Mouse (Mus musculus): Measurements from ENCODE around the gene Megf9.

Gene Megf9

DNA sequence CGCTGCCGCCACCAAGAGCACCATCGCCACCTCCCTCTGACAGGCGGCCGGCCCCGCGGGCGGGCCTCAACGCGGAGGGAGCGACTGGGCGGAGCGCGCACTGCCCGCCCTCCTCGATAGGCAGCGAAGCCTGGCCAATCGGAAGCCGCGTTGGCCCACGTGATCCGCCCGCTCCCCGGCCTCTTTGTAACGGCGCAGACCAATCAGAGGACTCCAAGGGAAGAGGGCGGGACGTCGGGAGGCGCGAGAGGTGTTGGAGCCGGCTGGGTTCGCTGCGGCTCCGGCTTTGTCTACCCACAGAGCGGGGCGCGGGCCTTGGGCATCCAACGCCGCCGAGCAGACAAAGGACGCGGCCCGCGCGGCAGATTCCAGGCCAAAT, at the start of gene Megf9:
Megf9 (minus strand) TSS at position 105 of the 379 bp plus-strand sequence.
- CTCF ChIA-PET: no interaction called here

DNA sequence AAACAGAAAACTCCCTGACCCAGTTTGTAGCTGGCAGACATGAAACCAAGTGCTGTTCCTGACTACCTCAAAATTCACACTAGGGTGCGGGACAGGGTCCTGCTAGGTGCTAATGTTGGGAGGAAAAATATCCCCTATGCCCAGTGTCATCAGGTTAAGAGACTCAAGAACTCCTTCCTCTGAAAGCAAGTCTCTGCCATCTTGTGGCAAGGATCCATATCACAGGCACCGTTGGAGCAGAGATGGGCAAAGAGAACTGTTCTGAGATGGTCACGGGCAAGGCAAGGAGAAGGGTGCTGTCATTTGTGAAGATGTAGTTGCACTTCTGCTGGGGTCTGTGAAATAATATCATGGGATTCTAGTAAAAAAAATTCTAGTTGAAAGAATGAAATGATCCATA, 44.9 kb upstream of the Megf9 start:
- CTCF ChIA-PET: no interaction called here

DNA sequence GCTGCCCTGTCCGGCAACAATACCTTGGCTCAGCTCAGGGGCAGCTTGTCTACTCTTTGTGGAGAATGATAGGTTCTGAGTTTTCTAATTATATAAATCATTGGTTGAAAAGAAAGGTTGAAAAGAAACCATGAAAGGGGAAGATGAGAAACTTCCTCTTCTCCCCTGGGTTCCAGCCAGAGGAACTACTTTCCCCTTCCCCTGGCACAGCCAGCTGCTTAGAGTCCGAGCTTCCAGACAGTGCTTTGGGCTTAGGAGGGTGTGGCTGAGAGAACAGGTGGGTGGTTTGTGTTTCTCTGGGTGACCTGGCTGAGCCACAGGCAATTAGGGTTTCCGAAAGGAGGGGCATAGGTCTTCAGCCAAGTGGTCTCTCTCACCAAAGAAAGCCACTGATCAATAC, 43.5 kb upstream of the Megf9 start:
- CTCF ChIA-PET: no interaction called here

DNA sequence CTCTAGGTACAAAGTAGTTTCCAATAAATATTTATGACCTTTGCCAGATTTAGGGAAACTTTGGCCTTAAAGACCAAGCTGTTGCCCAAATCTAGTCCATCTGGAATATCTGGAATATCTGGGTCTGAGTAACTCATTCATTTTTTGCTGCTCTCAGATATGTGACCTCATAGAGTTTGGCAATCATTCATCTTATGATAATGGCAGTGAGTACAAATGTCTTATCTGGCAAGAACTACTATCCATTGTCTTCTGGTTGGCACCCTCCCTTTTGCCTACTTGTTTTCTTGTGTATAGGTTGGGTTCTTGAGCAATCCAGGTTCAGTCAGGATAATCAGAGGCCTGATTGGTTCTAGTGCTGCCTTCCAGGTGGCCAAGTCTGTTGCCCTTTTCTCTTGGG, 41.3 kb upstream of the Megf9 start:
- CTCF ChIA-PET: no interaction called here

DNA sequence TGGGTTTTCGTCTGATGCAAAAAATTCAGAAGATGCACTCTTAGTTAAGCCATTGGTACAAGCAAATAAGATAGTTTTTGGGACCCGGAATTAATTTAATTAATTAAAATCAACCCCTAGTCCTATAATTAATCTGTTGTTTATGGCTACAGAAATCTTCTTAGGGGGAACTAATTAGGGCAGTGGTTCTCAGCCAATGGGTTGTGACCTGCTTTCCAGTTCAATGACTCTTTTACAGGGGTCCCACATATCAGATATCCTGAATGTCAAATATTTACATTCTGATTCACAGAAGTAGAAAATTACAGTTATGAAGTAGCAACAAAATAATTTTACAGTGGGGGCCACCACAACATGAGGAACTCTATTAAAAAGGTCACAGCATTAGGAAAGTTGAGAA, 39.1 kb upstream of the Megf9 start:
- CTCF ChIA-PET: no interaction called here

DNA sequence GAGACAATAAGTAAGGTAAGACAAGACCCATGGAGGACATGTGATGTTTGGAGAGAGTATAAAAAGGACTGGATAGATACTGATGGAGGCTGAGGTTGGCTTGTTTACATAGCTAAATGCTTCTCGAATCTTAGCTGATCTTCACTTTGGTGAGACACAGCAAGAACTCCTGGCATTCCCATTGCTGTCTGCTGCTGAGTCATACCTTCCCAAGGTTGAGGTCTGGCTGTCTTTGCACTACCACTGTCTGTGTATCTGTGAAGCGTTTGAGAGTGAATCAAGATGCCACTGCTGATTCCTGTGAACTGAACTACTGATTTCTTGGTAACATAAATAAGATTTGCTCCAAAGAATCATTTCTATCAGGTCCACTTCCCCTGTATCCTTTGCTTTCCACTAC, 19.1 kb upstream of the Megf9 start:
- CTCF ChIA-PET: no interaction called here

DNA sequence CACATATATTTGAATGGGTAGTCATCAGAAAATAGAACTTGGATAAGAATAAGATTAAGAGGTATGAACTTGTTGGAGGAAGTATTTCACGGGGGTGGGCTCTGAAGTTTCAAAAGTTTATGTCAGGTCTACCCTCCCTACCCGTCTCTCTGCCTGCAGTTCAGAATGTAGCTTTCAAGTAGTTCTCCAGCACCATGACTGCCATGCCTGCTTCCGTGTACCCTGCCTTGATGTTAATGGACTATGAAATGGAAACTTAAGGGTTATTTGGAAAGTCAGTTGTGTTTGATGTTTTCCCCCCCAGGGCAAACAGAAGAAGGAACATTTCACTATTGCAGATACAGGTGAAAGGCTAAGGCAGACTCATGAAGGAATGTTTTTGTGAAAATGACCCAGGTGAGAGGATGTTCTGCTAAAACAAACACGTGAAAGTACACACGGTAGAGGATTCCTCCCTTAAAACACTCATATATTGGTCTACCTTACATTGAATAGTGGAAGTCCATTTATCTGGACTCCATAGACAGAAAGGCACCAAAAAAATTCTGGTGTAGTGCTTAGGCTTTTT, 18.5 kb upstream of the Megf9 start:
- CTCF ChIA-PET: no interaction called here

DNA sequence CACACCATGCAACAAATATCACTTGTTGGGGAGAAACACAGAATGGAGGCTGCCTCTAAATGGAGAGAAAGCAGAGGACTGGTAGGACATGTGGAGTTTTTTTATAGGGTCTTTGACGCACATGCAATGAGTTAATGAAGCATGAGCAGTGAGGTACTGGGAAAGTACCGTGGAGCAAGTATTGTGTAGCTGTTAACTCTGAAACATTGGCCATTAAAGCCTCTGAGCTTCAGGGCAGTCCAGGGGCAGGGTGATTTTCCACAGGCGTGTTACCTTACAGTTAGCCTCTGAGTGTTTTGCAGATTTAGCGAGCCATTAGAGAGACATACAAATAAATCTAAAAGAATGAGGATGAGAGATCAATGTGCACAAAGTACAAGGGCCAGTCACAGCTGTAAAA, 17.3 kb upstream of the Megf9 start:
- CTCF ChIA-PET: no interaction called here

DNA sequence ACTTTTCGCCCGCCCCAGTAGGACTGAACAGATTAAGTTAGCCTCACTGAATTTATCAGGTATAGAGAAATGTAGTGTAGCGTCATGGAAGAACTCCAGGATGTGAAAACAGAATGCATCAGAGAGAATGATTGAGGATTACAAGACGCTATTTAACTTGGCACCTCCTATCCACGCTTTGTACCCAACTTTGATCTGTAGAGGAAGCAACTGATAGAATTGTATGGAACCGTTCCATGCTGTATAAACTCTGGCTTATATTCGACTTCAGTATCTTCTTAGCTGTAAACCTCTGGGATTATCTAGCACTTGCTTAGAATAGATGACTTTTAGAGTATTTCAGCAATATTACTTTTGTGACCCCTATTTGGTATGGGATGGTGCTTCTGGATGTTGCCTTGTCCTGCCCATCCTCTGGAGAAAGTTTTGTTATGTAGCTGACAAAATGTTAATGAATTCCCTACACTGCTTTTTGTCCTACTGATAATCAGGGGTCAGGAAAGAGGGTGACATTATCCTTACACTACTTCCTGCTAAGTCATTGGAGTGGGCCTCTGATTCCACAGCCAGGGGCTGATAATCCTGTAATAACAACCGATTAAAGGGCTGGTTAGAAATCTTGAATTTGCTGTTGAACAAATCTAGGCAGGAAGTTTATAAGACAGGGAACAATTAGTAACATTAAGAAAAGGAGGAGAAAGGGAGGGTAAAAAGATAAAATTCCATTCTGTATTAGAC, 12.8 kb upstream of the Megf9 start:
- CTCF ChIA-PET: no interaction called here

DNA sequence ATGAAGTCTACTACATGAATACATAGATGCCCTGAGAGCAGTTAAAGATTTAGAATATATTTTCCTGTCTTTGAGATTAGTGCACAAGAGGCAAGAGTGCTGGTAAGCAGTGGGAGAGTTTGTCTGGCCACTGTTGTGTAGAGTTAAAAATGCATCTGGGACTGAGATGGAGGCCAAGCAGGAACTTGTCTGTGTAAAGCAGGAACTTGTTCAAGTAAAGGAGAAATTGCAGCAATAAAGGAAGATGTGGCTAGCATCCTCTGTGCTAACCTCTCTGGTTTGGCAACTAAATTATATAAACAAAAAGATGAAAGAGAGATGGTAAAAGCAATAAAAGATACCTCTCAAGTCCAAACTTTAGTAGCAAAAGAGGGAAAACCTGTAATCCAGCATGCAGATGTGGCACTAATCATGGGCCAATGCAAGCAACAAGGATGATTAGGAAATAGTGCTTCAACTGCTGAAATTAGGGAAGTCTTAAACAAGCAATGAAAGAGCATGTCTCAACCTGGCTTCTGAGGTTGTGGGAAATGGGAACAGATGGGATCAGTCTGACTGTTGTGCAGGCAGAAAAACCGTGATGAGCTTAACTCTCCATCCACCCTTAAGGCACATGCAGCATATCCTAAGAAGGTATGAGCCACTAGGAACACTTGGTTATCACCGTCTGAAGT, 11.2 kb upstream of the Megf9 start:
- CTCF ChIA-PET: no interaction called here

DNA sequence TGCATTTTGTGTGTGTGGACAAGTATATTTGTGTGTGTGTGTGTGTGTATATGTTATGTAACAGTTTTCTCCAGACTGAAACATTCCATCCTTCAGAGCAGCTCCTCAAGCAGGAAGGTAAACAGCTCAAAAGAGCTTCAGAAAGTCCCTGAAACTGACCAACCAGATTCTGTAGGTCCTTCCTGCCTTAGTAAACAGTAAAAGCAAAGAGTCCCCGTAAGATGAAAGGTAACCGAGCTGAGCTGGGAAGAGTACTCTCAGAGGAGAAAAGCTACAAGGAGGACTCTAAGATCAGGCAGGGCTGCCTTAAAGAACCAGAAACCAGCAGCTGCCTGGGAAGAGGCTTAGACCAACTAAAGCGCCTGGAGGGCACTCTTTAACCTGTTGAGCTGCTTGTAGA, 9.6 kb upstream of the Megf9 start:
- CTCF ChIA-PET: no interaction called here

DNA sequence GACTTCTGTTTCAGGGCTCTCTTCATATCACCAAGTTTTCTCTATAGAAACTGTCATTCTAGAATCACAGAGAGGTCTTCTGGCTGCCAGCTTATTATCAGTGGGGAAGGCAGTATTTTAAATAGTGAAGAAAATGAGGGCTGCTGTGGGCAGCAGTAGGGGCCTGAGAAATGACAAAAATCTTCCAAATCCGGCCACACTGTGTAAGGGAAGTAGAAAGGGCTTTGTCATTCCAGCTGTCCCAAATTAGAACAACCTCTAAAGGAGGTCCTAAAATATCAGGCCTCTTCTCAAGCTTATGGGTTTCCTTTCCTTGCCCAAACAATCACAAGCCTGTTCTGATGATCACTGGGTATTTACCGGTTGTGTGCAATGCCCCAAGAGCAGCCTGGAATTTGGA, 7.6 kb upstream of the Megf9 start:
- CTCF ChIA-PET: no interaction called here

DNA sequence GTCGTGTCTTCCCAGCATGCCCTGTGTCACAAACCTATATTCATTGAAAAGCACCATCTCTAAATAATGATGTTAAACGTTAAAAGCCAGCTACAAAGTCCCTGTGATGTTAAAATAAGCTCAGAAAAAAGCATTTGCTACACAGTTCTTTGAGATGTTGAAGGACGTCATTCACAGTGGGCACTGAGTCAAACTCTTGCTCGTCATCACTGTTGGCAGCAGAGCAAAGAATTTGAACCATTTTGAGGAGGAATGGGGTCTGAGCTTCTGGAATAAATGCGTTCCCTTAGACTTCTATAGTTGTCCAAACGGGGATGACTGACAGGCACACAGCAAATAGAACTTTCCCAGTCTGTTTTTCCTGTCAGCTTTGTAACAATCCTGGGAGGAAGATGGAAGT, 5.9 kb upstream of the Megf9 start:
- CTCF ChIA-PET: no interaction called here

DNA sequence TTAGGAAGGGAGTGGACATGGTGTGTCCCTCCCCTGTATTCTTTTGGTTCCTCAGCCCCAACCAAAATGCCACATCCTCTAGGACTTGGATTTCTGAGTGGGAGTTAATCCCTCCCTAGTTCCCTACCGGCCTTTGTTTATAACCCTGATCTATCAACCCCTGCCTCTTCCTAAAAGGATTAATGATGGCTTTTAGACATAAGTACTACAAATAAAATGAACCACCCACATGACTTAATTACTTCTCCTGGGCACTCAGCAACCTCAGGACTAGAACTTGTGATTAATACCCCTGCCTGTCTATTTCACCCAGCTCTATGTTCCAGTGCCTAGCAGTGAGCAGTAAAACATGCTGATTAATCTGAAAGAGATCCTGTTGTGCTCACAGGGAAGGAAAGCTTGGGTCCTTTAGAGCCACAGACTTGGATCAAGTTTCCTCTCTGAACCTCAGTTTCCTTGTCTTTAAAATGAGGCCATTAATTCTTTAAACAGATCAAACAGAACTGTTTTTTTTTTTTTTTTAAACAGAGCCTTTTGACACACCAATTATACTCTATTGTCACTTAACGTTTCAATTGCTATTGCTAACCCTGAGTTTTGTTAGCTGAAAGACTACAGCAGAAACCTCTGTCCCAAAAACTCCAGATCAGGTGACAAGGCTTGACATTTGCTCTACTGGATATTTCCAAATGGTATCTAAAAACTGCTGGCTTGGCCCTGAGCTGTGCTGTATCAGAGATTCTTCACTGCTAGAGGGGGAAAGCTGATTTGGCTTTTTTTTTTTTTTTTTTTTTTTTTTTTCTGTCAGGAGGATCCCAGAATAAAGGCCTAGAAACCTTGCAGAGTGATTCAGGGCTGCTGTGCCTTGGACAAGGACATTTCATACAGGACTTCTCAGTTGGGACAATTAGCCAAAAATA, 2.1 kb upstream of the Megf9 start:
- CTCF ChIA-PET: interaction anchor here (0.7 kb wide), 1 partner anchor 46 kb away, joined by 5 read pairs; no protein-coding TSS in a partner anchor

DNA sequence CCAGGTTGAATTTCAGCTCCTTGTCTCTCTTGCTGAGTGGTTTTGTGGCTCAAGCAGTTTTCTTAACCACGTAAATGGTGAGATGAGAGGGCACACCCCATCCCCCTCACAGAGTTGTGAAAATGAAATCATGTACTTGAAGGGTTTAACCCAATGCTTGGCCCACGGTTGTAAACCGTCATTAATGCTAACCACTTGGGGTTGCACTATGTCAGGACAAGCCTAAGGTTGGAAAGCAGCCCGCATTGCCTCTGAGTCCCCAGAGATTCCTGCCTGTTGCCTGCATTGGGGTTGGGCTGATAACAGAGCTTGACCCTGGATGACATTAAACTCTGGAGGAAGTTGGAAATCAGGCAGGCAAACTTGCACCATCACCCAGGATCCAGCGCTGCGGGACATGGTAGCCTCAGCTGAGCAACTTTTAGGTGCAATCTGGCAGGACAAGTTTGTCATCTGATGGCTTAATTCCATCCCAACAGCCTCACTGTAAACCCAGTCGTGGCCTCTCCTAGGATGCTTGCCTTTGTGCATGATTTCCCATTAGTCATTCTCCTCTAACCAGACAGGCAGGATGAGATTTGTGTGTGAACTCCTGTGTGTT, 1.0 kb upstream of the Megf9 start:
- CTCF ChIA-PET: no interaction called here

DNA sequence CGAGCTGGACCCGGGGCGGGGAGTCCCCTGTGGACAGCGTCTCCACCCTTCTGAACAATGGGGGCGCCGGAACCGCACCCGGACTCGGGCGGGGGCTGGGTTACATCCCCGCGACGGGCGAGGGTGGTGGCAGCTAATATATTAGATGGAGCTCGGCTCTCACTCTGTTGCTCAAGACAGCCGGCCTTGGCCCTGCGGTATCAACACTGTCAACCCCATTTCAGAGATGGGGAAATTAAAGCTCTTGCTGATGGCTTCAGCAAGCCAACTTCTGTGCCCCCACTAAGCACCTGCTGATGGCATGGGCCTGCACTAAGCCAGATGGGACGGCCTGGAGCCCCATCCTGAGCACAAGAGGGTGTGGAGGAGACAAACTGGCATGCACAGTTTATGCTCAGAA, 494 bp upstream of the Megf9 start:
- CTCF ChIA-PET: no interaction called here

DNA sequence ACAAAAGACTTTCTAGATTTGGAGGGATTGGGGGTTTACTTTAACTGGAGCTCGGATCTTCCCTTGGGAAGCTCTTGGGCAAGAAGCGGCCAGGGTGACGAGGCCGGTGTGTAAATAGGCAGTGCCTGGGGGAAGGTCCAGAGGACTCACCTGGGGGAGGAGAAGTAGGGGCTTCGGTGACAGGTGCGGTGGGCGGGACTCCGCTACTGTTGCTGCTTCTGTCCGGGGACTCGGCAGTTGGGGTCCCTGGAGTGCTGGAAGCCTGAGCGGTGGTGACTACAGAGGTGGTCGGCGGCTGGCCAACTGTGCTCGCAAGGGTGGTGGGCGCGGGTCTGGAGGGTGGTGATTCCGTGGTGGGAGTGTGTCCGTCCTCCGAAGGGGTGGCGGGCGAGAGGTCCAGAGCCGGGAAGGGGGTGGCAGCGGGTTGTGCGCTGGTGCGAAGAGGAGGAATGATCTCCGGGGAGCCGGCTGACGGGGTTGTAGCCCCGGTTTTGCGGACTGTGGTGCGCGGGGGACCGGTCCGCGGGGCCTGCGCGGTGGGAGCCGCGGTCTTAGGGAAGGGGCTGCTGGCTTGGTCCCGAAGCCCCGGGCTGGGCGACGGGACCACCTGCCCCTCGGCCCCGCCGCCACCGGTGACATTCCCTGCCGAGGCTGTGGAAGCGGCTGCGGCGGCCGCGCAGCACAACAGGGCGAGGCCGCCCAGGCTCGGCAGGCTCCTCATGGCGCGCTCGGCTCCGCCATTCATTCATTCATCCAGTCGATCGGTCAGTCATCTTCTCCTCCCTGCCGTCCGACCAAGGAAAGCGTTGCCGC, 511 bp downstream of the Megf9 start:
- CTCF ChIA-PET: no interaction called here

DNA sequence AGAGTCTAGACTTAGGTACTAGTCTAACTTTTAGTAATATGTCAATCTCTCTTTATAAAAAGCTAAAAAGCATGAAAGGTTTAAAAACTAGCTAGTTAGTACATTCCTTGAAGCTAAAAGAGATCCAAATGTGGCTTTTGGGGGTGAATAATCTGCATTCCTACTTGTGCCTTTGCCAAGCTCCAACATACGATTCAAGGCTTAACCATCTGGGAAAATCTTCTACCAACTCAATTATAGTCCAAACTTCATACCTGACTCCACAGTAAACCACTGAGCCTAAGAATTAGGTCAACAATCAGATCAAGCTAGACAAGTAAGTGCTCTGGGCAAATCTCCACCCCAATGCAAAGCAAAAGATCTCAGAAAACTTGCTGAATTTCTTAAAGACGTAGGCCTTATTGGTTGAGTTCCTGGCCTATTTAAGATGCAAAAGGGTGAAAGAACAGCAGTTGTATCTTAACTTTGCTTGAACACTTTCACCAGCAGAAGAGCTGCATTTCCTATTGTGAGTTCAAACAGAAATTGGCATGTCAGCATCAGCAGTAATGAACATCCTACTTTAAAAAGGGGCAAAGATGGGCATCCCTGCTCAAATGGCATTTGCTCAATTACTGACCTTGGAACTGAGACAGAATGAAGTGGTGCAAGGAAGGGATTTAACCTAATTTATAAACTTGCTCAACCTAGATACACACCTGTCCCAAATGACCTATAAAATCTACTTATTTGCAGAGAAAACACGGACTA, 1.6 kb downstream of the Megf9 start:
- CTCF ChIA-PET: interaction anchor here (0.7 kb wide), 1 partner anchor 270 kb away, joined by 3 read pairs; no protein-coding TSS in a partner anchor

DNA sequence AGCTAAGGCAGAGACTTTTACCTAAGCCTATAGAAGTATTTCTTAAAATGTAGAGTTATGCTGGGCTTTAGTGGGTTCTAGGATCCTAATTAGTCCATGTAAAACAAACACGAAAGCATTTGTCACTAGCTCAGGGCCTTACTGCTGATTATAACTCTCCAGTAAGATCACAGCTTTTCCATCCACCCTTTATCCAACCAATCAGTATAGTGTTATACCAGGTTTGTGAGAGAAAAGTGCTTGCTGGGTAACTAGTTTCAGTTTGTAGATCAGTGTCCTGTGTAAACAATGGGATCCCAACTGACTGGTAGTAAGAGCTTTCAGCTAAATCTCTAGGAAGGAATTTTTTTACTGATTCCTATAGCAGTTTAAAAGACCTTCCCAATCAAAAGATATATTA, 3.8 kb downstream of the Megf9 start:
- CTCF ChIA-PET: no interaction called here

DNA sequence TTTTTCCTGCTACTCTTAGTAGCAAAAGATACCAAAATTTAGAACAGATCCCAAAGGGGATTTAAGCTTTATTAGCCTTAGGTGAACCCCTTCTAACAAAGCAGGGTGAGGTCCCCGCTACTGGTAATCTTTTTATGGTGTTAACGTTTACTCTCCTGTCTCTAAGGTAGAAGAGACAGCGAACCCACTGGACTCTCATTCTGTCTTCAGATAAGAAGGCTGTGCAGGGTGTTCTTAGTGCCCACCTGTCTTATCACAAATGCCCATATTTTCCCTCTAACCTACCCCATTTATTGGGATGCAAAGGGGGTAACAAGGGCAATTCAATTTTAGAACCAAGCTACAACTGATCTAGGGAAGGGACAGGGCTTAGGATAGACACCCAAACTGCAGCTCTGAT, 6.2 kb downstream of the Megf9 start:
- CTCF ChIA-PET: no interaction called here

DNA sequence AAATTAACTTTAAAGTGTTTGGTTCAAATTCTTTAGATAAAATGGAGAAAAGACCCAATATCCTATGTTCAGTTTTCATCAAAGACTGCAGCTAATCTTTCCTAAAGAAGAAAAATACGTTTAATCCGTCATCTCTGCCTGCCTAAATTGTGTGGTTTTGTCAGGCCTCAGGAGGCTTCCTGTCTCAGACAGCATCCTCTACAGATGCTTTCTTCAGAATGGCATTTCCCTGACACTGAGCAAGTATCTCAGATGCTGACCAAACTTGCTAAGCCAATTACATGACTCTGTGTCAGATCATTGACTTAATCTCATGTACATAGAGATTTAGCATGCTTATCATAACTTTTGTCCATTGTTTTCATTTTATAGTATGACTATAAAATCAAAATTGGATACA, 11.4 kb downstream of the Megf9 start:
- CTCF ChIA-PET: no interaction called here

All from spleen, embryonic (tissue).